Mouse (Mus musculus) midbrain, embryonic 16.5 days (tissue): ENCODE data around the gene Ptprs. TPM values are rescaled to one million over a fixed set of nuclear protein-coding genes. Genes with fewer than 3 reads are reported as not detected.

ENCODE experiments used
- ATAC-seq: fragments of 200-750 bp; cut with Nextera tagmentation; 2 replicates; pipeline ENCODE4 v1.8.0; 2017; ENCODE audit warnings: moderate TSS enrichment
- H3K27ac ChIP-seq: fragments of 300-500 bp; sonication (generic); 2 replicates; pipeline ENCODE4 v1.5.1; 2014; ENCODE audit warnings: mild to moderate bottlenecking, low read length, mixed read lengths
- H3K27me3 ChIP-seq: fragments of 300-500 bp; sonication (generic); 2 replicates; pipeline ENCODE4 v1.6.1; 2014; ENCODE audit warnings: low read depth, low read length, mixed read lengths; ENCODE audit not compliant: control insufficient read depth, insufficient read depth
- H3K36me3 ChIP-seq: fragments of 300-500 bp; sonication (generic); 2 replicates; pipeline ENCODE4 v1.6.1; 2014; ENCODE audit warnings: mild to moderate bottlenecking, low read length, moderate library complexity, mixed read lengths; ENCODE audit not compliant: control insufficient read depth, insufficient read depth
- H3K4me1 ChIP-seq: fragments of 300-500 bp; sonication (generic); 2 replicates; pipeline ENCODE4 v1.6.1; 2014; ENCODE audit warnings: mild to moderate bottlenecking, low read length, mixed read lengths; ENCODE audit not compliant: control insufficient read depth, insufficient read depth
- H3K4me2 ChIP-seq: fragments of 300-500 bp; sonication (generic); 2 replicates; pipeline ENCODE4 v1.6.1; 2014; ENCODE audit warnings: mild to moderate bottlenecking, low read length, mixed read lengths
- H3K4me3 ChIP-seq: fragments of 300-500 bp; sonication (generic); 2 replicates; pipeline ENCODE4 v1.5.1; 2014; ENCODE audit warnings: low read depth, mild to moderate bottlenecking, low read length, moderate library complexity, mixed read lengths
- H3K9ac ChIP-seq: fragments of 300-500 bp; sonication (generic); 2 replicates; pipeline ENCODE4 v1.6.1; 2014; ENCODE audit warnings: low read depth, low read length, mixed read lengths
- H3K9me3 ChIP-seq: fragments of 300-500 bp; sonication (generic); replicated peaks from 2 replicates; pipeline ENCODE4 v1.6.1; 2014; ENCODE audit warnings: mild to moderate bottlenecking, low read length, mixed read lengths; ENCODE audit not compliant: control insufficient read depth, poor library complexity, severe bottlenecking
- WGBS: fragments of 180-500 bp; shearing (Covaris S2); extraction: QIAGEN DNeasy Blood & Tissue Kit; methylation state at CpG from one replicate; pipeline ENCODE4 v1.1.7; 2014; 5-methylcytosine and 5-hydroxymethylcytosine counted together
- polyA plus RNA-seq: library from polyadenylated mRNA; unstranded; fragments of >200 nt; fragmentation: Nextera tagmentation; extraction: Ambion mirVana; gene quantifications from 2 replicates; pipeline ENCODE4 v1.2.1, GENCODE M21; 2015

Ptprs gene
- polyA plus RNA-seq, 1 experiment from 2014 or later = 293 TPM

- 12% methylated on average over 6 of the region's 6 CpGs for WGBS
- H3K9ac ChIP-seq = no peak overlapping the region
- no peak overlapping the region for H3K27ac ChIP-seq
- H3K27me3 ChIP-seq = no peaks in the 10 kb centered on the region
- H3K9me3 ChIP-seq = no peaks in the 10 kb centered on the region
- peaks cover 4% of the 10 kb centered on the region; the same call in 1 of the 2 replicates for H3K4me1 ChIP-seq
- no peak for ATAC-seq
- no peak overlapping the region for H3K4me3 ChIP-seq
- H3K4me2 ChIP-seq = no peak overlapping the region
- no peaks in the 10 kb centered on the region for H3K36me3 ChIP-seq
Observed at GRCm38 (mm10) chr17:56479358-56479757, 3.1 kb upstream of the Ptprs start.

DNA sequence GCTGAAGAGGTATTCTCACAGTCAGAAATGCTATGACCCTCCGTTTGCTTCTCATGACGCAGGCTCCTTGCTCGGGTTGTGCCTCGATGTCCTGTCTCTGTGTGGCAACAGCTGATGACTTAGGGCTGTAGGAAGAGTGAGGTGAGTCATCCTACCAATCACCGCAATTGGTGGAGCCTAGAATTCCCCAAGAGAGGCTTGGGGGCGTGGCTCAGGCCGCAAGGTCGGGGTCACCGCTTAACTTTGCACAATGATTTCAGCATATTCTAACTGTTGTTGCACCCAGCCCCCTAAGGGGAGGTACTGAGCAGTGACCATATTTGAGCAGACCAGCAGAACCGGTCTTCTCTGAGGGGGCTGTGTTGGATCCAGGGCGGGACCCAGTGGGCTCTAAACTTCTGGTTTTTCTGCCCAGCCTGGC, 1.9 kb upstream of the Ptprs start:
- WGBS = 69% methylated on average over 11 of the region's 11 CpGs
- Histone ChIP-seq H3K27me3 (no peaks in the 10 kb centered on the region), H3K4me2 (no peak overlapping the region), H3K36me3 (no peaks in the 10 kb centered on the region), H3K27ac (no peak overlapping the region), H3K4me3 (no peak overlapping the region), H3K4me1 (peaks cover 10% of the 10 kb centered on the region), H3K9ac (no peak overlapping the region), H3K9me3 (no peaks in the 10 kb centered on the region)
- no peak for ATAC-seq

- Histone ChIP-seq H3K9ac (no peak overlapping the region), H3K4me2 (no peak overlapping the region), H3K4me3 (no peak overlapping the region), H3K27me3 (no peaks in the 10 kb centered on the region), H3K36me3 (no peaks in the 10 kb centered on the region), H3K9me3 (no peaks in the 10 kb centered on the region), H3K27ac (no peak overlapping the region), H3K4me1 (peaks cover 18% of the 10 kb centered on the region)
- ATAC-seq = no peak
- 91% methylated on average over 19 of the region's 19 CpGs for WGBS
Observed at GRCm38 (mm10) chr17:56477191-56477818, 1.0 kb upstream of the Ptprs start.

DNA sequence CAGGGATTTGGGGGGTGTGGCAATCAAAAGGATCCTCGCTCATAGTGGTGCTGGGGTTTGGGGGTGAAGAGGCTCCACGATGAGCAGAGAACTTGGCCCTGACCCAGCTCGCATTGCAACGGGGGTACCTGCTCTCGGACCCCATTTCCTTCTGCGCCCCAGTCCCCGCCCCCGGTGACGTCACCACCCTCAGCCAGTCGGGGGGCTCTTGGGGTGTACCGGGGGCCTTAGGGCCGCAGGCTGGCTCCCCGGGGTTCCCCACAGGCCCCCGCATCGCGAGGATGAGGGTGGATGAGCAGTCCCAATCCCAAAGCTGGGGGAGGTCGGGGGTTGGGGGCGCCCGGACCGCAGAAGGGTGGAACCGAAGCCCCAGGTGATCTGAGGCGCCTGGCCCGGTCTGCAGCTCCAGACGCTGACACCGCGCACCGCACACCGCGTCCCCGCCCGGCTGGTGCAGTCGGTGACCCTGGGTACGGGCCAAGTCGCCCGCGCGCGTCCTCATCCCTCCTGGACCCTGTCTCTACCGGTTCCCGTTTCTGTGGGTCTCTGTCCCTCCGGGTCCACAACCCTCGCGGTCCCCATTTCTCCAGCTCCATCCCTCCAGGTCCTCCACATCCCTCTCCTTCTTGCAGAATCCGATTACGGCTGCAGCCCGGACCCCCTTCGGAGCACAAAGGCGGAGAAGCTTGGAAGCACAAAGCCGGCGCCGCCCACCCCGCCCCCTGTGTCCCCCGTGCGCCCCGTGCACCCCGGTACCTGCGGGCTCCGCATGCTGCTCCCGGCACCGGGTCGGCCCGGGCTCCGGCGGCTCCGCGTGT, 490 bp downstream of the Ptprs start:
- no peaks in the 10 kb centered on the region for H3K36me3 ChIP-seq
- peak; percentile 50 for ATAC-seq
- whole genome bisulfite sequencing = under 1% methylated on average over 52 of the region's 66 CpGs
- H3K4me3 ChIP-seq = peak overlapping the region; percentile 96
- H3K4me1 ChIP-seq = peaks cover 34% of the 10 kb centered on the region
- H3K4me2 ChIP-seq = peak overlapping the region; percentile 93
- H3K9ac ChIP-seq = peak overlapping the region; percentile 100
- no peaks in the 10 kb centered on the region for H3K9me3 ChIP-seq
- no peaks in the 10 kb centered on the region for H3K27me3 ChIP-seq
- H3K27ac ChIP-seq = peak overlapping the region; percentile 99

DNA sequence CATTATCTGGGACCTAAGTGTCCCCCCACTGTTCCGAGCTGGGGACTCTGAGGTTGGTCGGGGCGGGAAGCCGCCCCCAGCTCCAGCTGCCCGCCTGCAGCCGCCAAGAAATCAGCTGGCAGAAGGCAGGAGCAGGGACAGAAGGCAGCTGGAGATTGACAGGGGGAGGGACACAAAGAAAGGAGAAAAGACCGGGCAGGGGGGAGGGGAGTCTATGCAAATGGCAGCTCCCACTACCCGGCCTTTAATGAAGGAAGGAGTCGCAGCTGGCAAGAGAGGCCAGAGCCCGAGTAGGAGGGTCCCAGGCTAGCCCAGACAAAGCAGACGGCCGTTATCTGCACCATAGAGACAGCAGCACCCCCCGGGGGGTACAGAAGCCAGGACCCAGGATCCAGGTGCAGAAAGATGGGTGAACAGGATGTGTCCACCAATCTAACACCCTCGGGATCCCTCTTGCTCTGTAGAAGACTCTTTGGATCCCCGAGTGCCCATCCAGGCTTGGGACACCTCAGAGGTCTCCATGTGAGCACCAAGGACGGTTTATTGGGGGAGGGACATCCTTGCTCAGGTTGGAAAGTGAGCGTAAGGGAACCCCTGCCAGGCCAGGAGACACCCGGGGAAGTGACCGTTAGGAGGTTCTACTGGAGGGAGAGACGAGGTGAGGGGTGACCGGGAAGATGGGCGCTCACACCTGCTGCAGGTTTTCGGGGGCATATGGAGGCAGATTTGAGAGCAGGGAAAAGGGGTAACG, 1.3 kb downstream of the Ptprs start:
- peak; percentile 19 for ATAC-seq
- under 1% methylated on average over 24 of the region's 24 CpGs for WGBS
- Histone ChIP-seq H3K4me2 (peak overlapping the region; percentile 93), H3K4me3 (peak overlapping the region; percentile 96), H3K27ac (peak overlapping the region; percentile 99), H3K36me3 (no peaks in the 10 kb centered on the region), H3K9ac (peak overlapping the region; percentile 100), H3K9me3 (no peaks in the 10 kb centered on the region), H3K4me1 (peaks cover 41% of the 10 kb centered on the region), H3K27me3 (no peaks in the 10 kb centered on the region)

DNA sequence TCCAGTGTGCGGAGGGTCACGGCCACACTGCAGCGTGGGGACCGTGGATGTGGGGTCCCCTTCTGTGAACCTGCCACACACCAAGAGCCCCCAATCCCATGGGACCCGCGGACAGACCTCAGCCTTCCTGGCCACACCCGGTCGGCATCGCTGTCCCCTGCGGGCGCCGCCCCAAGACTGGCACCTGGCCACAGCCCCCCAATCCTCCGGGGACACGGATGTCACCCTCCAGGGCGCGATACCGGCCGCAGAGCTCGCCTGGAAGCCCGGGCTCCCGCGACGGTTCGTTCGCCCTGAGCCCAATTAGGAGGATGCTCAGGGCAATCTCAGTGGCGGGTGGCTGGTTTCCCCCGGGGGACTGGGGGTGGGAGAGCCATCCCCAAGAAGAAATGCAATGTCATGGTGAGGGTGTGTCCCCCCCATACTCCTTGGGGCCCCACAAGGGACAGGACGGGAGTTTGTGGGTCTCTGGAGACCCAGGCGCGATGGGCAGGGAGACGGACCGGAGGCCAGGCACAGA, 1.9 kb downstream of the Ptprs start:
- Histone ChIP-seq H3K9ac (peak overlapping the region; percentile 100), H3K4me2 (peak overlapping the region; percentile 93), H3K4me3 (peak overlapping the region; percentile 96), H3K4me1 (peaks cover 48% of the 10 kb centered on the region), H3K27me3 (no peaks in the 10 kb centered on the region), H3K27ac (peak overlapping the region; percentile 99), H3K9me3 (no peaks in the 10 kb centered on the region), H3K36me3 (no peaks in the 10 kb centered on the region; the same call in 1 of the 2 replicates)
- 3% methylated on average over 32 of the region's 32 CpGs for WGBS
- ATAC-seq = no peak

- Histone ChIP-seq H3K27me3 (no peaks in the 10 kb centered on the region), H3K4me3 (peak overlapping the region; percentile 96), H3K27ac (peak overlapping the region; percentile 99), H3K9ac (peak overlapping the region; percentile 100), H3K9me3 (no peaks in the 10 kb centered on the region), H3K36me3 (no peaks in the 10 kb centered on the region; the same call in 1 of the 2 replicates), H3K4me2 (peak overlapping the region; percentile 93), H3K4me1 (peaks cover 54% of the 10 kb centered on the region)
- ATAC-seq = no peak
- 1% methylated on average over 11 of the region's 11 CpGs for WGBS
Observed at GRCm38 (mm10) chr17:56473611-56473905, 2.7 kb downstream of the Ptprs start.

DNA sequence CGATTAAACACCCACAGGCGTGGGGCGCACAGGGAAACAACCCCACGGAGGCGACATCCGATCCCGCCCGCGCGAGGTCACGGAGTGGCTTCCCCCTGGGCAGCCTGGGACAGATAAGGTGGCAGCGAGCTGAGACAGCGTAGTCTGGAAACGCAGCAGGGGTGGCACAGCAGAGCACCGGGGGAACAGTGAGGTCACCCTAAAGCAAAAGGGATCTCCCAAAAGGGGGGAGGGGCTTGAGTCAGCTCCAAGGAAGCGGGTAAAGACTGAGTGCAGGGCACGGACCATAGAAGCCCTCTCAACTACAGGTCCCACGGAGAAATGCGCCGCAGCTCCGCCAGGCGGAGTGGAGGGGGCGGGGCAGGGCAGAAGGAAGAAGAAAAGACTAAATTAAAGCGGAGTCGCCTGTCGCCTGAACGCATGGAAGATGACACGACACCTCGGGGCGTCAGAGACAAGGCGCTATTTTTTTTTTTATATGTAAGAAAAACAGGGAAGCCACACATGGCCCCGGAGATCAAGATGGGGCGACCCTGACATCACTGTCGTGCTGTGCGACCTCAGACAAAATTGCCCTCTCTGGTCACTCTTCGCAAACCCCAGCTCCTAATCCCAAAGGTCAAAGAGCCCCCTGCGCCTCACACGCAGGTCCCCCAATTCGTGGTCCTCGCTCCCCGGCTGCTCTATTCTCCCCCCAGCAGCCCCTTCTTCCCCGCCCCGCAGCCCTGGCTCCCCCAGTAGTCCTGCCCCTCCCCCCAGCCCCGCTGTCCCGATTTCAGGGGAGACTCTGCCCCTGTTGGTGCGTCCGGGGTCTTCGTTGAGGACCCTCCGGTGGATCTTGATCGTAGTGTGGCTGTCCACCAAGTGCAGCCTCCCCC, 3.3 kb downstream of the Ptprs start:
- H3K4me3 ChIP-seq = peak overlapping the region; percentile 96
- no peaks in the 10 kb centered on the region; the same call in 1 of the 2 replicates for H3K36me3 ChIP-seq
- no peaks in the 10 kb centered on the region for H3K9me3 ChIP-seq
- WGBS = 2% methylated on average over 50 of the region's 50 CpGs
- H3K4me2 ChIP-seq = peak overlapping the region; percentile 93
- ATAC-seq = no peak
- no peaks in the 10 kb centered on the region for H3K27me3 ChIP-seq
- peak overlapping the region; percentile 100 for H3K9ac ChIP-seq
- peaks cover 60% of the 10 kb centered on the region for H3K4me1 ChIP-seq
- H3K27ac ChIP-seq = peak overlapping the region; percentile 99
